Mouse (Mus musculus): ENCODE measurements around the gene Actr1b. TPM values are rescaled to one million over a fixed set of nuclear protein-coding genes. Genes with fewer than 3 reads are reported as not detected.

Gene Actr1b
- polyA plus RNA-seq, 1 experiment from 2014 or later: 108 TPM

GRCm38 (mm10) chr1:36694871-36695270, 19.4 kb downstream of the Actr1b start:
- Histone ChIP-seq H3K9ac (ENCODE audit: low read length) (no peak overlapping the region), H3K4me1 (ENCODE audit: control insufficient read depth, insufficient read depth, low read length) (peaks cover 6% of the 10 kb centered on the region; the same call in 1 of the 2 replicates), H3K36me3 (ENCODE audit: control insufficient read depth, insufficient read depth, low read length) (peaks cover 15% of the 10 kb centered on the region), H3K27ac (replicated peaks; ENCODE audit: low read depth, low read length) (no peak overlapping the region), H3K27me3 (ENCODE audit: control insufficient read depth, insufficient read depth, low read length) (no peaks in the 10 kb centered on the region), H3K9me3 (ENCODE audit: control insufficient read depth, low read length) (no peaks in the 10 kb centered on the region), H3K4me3 (ENCODE audit: low read depth, low read length) (no peak overlapping the region), H3K4me2 (ENCODE audit: low read depth, severe bottlenecking) (no peak overlapping the region)
- no peak for ATAC-seq (ENCODE audit: insufficient number of reproducible peaks, low FRiP score, low TSS enrichment, low read depth)
- no peak for DNase-seq (ENCODE audit: low spot score)
- WGBS: 90% methylated on average over 6 of the region's 6 CpGs

DNA sequence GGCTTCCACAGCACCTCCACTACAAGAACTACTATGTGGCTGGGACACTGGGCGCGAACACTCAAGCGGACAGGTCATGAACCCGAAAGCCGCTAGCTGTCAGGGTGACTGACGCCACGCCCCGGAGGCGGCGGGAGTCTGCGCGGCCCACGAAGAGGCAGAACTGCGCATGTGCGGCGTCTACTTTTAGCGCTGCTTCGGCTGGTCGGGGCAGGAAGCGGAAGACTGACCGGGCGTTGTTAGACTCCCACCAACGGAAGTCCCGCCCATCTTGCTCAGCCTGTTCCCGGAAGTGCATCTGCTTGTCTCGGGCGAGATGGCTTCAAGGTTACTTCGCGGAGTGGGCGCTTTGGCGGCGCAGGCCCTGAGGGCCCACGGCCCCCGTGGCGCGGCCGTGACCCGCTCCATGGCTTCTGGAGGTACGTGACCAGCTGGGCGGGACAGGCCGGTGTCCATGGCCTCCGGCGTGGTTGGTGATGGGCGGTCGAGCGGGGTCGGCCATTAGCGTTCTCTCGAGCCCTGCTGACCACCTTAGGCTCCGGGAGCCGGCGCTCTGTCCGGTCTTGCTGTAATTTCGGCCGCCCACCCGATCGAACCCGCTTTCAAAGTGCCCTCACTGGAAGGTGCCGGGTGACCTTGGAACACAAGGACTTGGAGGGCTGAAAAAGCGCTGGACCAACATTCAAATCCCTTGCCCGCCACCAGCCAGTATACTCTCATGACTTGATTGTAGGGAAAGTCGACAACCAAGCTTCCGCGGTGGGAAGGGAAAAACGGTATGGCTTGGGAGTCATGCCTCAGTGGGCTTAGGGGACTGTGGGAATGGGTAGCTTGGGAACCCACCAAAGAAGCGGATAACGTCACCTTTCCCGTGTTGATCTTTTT, 22.7 kb downstream of the Actr1b start, which contains the start of gene Cox5b:
TSS of gene Cox5b (plus strand) at position 179 of the 885 bp plus-strand sequence.
- H3K4me1 ChIP-seq (ENCODE audit: control insufficient read depth, insufficient read depth, low read length): peaks cover 6% of the 10 kb centered on the region; the same call in 1 of the 2 replicates
- H3K27me3 ChIP-seq (ENCODE audit: control insufficient read depth, insufficient read depth, low read length): no peaks in the 10 kb centered on the region
- WGBS: under 1% methylated on average over 60 of the region's 68 CpGs
- peak within 1 kb of the TSS; percentile 74 for H3K9ac ChIP-seq (ENCODE audit: low read length)
- no peaks in the 10 kb centered on the region for H3K9me3 ChIP-seq (ENCODE audit: control insufficient read depth, low read length)
- ATAC-seq (ENCODE audit: insufficient number of reproducible peaks, low FRiP score, low TSS enrichment, low read depth) (peak; percentile 92), DNase-seq (ENCODE audit: low spot score) (peak; percentile 99)
- peak within 1 kb of the TSS; percentile 89 for H3K4me3 ChIP-seq (ENCODE audit: low read depth, low read length)
- no peak within 1 kb of the TSS for H3K27ac ChIP-seq (replicated peaks; ENCODE audit: low read depth, low read length)
- peak within 1 kb of the TSS; percentile 85 for H3K4me2 ChIP-seq (ENCODE audit: low read depth, severe bottlenecking)
- peaks cover 7% of the 10 kb centered on the region for H3K36me3 ChIP-seq (ENCODE audit: control insufficient read depth, insufficient read depth, low read length)

- H3K4me2 ChIP-seq (ENCODE audit: low read depth, severe bottlenecking): peak overlapping the region; percentile 49
- H3K9me3 ChIP-seq (ENCODE audit: control insufficient read depth, low read length): no peaks in the 10 kb centered on the region
- peaks cover 6% of the 10 kb centered on the region; the same call in 1 of the 2 replicates for H3K4me1 ChIP-seq (ENCODE audit: control insufficient read depth, insufficient read depth, low read length)
- H3K27me3 ChIP-seq (ENCODE audit: control insufficient read depth, insufficient read depth, low read length): no peaks in the 10 kb centered on the region
- DNase-seq (ENCODE audit: low spot score): no peak
- peak overlapping the region; percentile 35; the same call in 1 of the 2 replicates for H3K9ac ChIP-seq (ENCODE audit: low read length)
- H3K4me3 ChIP-seq (ENCODE audit: low read depth, low read length): peak overlapping the region; percentile 89
- peaks cover 7% of the 10 kb centered on the region for H3K36me3 ChIP-seq (ENCODE audit: control insufficient read depth, insufficient read depth, low read length)
- 62% methylated on average over 11 of the region's 11 CpGs for WGBS
- no peak overlapping the region for H3K27ac ChIP-seq (replicated peaks; ENCODE audit: low read depth, low read length)
- ATAC-seq (ENCODE audit: insufficient number of reproducible peaks, low FRiP score, low TSS enrichment, low read depth): peak; percentile 40; the same call in 1 of the 2 replicates
Observed at GRCm38 (mm10) chr1:36690671-36691235, 23.5 kb downstream of the Actr1b start.

DNA sequence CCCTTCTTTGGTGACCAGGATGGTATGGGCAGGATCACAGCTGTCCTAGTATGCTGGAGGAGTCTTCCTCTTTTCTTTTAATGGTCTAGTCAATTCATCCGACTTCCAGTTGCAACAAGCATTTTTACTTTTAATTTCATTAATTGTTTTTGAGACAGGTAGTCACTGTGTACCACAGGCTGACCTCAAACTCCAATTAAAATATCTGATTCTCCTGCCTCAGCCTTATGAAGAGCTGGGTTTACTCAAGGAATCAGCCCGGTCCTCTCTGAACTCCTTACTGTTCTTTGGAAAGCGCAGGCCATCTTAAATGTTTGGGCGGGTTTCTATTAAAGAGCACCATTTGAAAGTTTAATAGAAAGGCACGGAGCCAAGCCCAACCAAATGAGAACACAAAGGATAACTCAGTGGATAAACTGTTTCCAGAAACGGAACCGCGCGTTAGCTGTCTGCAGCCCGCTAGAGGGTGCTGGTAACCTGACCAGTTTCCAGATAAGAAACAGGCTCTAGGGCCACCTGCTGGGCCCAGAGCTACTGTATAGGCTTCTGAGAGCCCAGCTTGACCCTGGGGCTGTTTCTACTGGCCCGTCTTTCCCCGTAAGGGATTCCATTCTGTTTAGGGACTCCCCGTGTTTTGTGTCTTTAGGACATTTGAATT, 30.3 kb downstream of the Actr1b start:
- Histone ChIP-seq H3K27ac (replicated peaks; ENCODE audit: low read depth, low read length) (no peak overlapping the region), H3K36me3 (ENCODE audit: control insufficient read depth, insufficient read depth, low read length) (no peaks in the 10 kb centered on the region), H3K9me3 (ENCODE audit: control insufficient read depth, low read length) (no peaks in the 10 kb centered on the region), H3K4me1 (ENCODE audit: control insufficient read depth, insufficient read depth, low read length) (no peaks in the 10 kb centered on the region), H3K27me3 (ENCODE audit: control insufficient read depth, insufficient read depth, low read length) (no peaks in the 10 kb centered on the region), H3K4me3 (ENCODE audit: low read depth, low read length) (no peak overlapping the region), H3K4me2 (ENCODE audit: low read depth, severe bottlenecking) (no peak overlapping the region), H3K9ac (ENCODE audit: low read length) (no peak overlapping the region)
- WGBS: 12% methylated on average over 13 of the region's 13 CpGs
- ATAC-seq (ENCODE audit: insufficient number of reproducible peaks, low FRiP score, low TSS enrichment, low read depth): peak; percentile 54; the same call in 1 of the 2 replicates
- peak; percentile 81 for DNase-seq (ENCODE audit: low spot score)

- DNase-seq (ENCODE audit: low spot score) (no peak), ATAC-seq (ENCODE audit: insufficient number of reproducible peaks, low FRiP score, low TSS enrichment, low read depth) (no peak)
- Histone ChIP-seq H3K9ac (ENCODE audit: low read length) (no peak within 1 kb of the TSS), H3K4me2 (ENCODE audit: low read depth, severe bottlenecking) (no peak within 1 kb of the TSS), H3K4me1 (ENCODE audit: control insufficient read depth, insufficient read depth, low read length) (no peaks in the 10 kb centered on the region), H3K36me3 (ENCODE audit: control insufficient read depth, insufficient read depth, low read length) (no peaks in the 10 kb centered on the region), H3K27me3 (ENCODE audit: control insufficient read depth, insufficient read depth, low read length) (no peaks in the 10 kb centered on the region), H3K4me3 (ENCODE audit: low read depth, low read length) (no peak within 1 kb of the TSS), H3K9me3 (ENCODE audit: control insufficient read depth, low read length) (no peaks in the 10 kb centered on the region), H3K27ac (replicated peaks; ENCODE audit: low read depth, low read length) (no peak within 1 kb of the TSS)
- 91% methylated on average over 39 of the region's 39 CpGs for WGBS
Observed at GRCm38 (mm10) chr1:36682620-36683355, 31.4 kb downstream of the Actr1b start, which contains the start of gene Fam178b. Gene Fam178b (minus strand): TSS chr1:36683183.

DNA sequence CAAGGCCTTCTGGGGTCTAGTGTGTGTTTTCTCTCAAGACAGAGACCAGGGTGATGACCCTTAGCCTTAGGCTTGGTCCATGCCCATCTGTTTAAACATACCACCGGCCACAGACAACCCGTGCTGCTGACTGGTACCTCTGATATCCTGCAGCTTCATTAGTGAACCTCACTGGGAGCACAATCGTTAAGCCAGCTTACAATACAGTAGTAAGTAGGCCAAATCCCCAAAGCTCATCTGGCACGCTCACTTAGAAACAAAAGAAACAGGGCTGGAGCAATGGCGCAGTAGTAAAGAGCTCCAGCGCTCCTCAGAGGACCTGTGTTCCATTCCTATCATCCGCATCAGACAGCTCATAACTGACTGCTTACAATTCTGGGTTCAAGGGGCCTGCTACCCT, 33.3 kb downstream of the Actr1b start:
- no peak overlapping the region for H3K9ac ChIP-seq (ENCODE audit: low read length)
- H3K9me3 ChIP-seq (ENCODE audit: control insufficient read depth, low read length): no peaks in the 10 kb centered on the region
- DNase-seq (ENCODE audit: low spot score) (no peak), ATAC-seq (ENCODE audit: insufficient number of reproducible peaks, low FRiP score, low TSS enrichment, low read depth) (no peak)
- H3K4me1 ChIP-seq (ENCODE audit: control insufficient read depth, insufficient read depth, low read length): no peaks in the 10 kb centered on the region
- 77% methylated on average over 7 of the region's 7 CpGs for WGBS
- no peak overlapping the region for H3K27ac ChIP-seq (replicated peaks; ENCODE audit: low read depth, low read length)
- no peaks in the 10 kb centered on the region for H3K36me3 ChIP-seq (ENCODE audit: control insufficient read depth, insufficient read depth, low read length)
- H3K27me3 ChIP-seq (ENCODE audit: control insufficient read depth, insufficient read depth, low read length): no peaks in the 10 kb centered on the region
- H3K4me3 ChIP-seq (ENCODE audit: low read depth, low read length): no peak overlapping the region
- H3K4me2 ChIP-seq (ENCODE audit: low read depth, severe bottlenecking): no peak overlapping the region

DNA sequence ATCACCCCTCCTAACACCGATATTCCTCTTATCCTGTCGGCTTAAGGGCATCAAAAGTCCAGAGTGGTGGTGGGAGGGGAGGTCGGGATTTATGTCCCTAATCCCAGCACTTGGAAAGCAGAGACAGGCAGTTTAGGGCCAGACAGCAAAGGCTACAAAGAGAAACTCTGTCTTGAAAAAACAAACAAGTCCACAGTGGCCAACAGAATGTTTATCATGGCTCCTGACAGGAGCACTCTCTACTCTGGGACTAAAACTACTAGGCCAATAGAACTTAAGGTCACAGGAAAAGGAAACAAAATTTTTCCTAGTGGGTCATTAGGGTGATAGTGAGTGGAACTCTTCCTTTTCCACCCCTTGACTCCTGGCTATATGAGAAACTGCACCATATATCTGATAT, 39.3 kb downstream of the Actr1b start:
- DNase-seq (ENCODE audit: low spot score) (no peak), ATAC-seq (ENCODE audit: insufficient number of reproducible peaks, low FRiP score, low TSS enrichment, low read depth) (no peak)
- Histone ChIP-seq H3K27me3 (ENCODE audit: control insufficient read depth, insufficient read depth, low read length) (no peaks in the 10 kb centered on the region), H3K9me3 (ENCODE audit: control insufficient read depth, low read length) (no peaks in the 10 kb centered on the region), H3K27ac (replicated peaks; ENCODE audit: low read depth, low read length) (no peak overlapping the region), H3K4me3 (ENCODE audit: low read depth, low read length) (no peak overlapping the region), H3K4me2 (ENCODE audit: low read depth, severe bottlenecking) (no peak overlapping the region), H3K36me3 (ENCODE audit: control insufficient read depth, insufficient read depth, low read length) (no peaks in the 10 kb centered on the region), H3K9ac (ENCODE audit: low read length) (no peak overlapping the region), H3K4me1 (ENCODE audit: control insufficient read depth, insufficient read depth, low read length) (no peaks in the 10 kb centered on the region)
- 6% methylated on average over 3 of the region's 3 CpGs for WGBS

All from limb, embryonic 11.5 days (tissue).